Mouse (Mus musculus): ENCODE data around the gene Ilk.

The Ilk gene

GRCm38 (mm10) chr7:105784556-105784955 lies 48.2 kb downstream of the Ilk start:
- no peak for DNase-seq (ENCODE audit: low read depth, low spot score)

- no peak for DNase-seq (ENCODE audit: low read depth, low spot score)
These were observed 50.3 kb downstream of the Ilk start for GRCm38 (mm10) chr7:105786506-105787284.

- no peak for DNase-seq (ENCODE audit: low read depth, low spot score)
These were observed 51.1 kb downstream of the Ilk start, which contains the start of gene Dchs1 for GRCm38 (mm10) chr7:105787285-105788140. Gene Dchs1 (minus strand): TSS chr7:105787654.

- no peak for DNase-seq (ENCODE audit: low read depth, low spot score)
These were observed 54.8 kb downstream of the Ilk start for GRCm38 (mm10) chr7:105791147-105791546.
